Mouse (Mus musculus) fibroblast of lung, adult 2 months (primary cell): ENCODE results near the gene Syngr4.

Source experiments
- DNase-seq: peaks from one replicate; pipeline ENCODE4 v3.0.0-alpha.2; 2011; ENCODE audit warnings: low read depth

Syngr4 gene

DNA sequence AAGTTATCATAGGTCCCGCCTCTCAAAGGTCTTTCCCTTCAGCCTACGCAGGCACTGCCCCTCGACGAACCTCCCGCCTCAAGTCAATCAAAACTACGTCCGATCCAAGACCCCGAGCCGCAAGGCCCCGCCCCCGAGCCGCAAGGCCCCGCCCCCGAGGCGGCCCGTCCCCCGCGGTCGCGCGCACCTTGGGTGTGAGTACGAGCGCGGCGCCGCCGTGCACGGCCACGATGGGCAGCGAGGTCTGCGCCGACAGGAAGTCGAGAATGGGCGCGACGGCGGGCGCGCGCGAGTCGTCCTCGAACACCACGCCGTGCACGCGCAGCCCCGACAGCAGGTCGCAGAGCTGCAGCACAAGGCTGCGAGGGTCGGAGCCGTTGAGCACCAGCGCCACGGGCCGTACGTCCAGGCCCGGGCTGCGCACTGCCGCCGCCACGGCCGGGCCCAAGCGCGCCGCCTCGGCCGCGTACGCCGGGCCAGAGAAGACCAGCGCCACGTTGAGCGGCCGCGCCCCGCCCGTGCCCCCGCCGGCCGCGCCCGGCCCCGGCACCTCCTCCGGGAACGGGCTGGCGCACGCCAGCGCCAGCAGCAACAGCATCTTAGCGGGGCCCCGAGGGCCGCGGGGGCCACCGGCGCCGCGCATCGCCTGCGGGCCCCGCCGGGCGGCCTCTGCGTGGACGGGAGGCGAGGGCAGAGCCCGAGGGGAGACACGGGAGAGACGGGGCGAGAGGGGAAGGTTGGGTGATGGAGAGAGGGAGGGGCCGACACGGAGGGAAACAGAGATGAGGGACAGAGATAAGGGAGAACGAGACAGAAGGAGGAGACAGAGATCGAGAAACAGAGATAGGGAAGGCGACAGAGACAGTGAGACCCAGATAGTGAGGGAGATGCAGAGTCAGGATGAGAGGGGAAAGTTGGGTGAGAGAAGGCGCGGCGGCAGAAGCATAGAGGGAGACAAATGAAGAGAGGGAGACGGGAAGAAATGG, 30.3 kb downstream of the Syngr4 start:
- peak; percentile 62 for DNase-seq

DNA sequence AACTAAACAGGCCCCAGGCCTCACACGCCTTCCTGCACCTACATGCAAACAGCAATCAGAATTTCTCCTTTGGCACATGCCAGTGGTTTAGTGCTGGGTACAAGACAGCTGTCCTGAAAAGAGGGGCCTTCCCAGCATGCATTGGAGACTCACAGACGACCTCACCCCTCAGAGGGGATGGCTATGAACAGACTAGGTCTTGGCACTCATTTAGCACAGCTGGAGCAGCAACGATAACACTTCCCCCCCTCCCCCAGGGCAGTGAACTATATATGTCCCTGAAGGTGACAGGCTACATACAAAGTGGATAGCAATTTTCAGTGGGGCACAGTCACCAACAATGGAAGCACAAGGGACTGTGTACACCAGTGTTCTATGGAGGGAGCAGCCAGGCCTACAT, 32.1 kb downstream of the Syngr4 start:
- DNase-seq = no peak

- DNase-seq = no peak
These were observed 33.7 kb downstream of the Syngr4 start for GRCm38 (mm10) chr7:45862804-45863203.

DNA sequence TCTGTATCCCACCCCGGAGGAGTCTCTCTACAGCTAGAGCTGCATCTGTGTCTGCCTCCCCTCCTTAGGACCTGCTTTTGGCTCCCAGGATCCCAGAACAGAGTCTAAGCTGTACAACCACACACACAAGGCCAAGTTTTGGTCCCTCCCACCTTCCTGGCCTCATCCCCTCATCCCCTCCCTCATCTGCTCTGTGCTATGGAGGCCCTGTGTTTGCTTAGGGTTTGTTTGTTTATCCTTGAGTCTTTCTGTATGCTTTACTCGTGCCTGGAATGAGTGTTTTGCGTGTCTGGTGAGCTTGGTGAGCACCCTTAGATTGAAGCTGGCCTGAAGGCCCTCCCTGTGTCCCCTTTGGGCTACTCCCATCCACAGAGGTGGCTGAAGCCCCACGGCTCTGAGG, 37.5 kb downstream of the Syngr4 start:
- DNase-seq = no peak

DNA sequence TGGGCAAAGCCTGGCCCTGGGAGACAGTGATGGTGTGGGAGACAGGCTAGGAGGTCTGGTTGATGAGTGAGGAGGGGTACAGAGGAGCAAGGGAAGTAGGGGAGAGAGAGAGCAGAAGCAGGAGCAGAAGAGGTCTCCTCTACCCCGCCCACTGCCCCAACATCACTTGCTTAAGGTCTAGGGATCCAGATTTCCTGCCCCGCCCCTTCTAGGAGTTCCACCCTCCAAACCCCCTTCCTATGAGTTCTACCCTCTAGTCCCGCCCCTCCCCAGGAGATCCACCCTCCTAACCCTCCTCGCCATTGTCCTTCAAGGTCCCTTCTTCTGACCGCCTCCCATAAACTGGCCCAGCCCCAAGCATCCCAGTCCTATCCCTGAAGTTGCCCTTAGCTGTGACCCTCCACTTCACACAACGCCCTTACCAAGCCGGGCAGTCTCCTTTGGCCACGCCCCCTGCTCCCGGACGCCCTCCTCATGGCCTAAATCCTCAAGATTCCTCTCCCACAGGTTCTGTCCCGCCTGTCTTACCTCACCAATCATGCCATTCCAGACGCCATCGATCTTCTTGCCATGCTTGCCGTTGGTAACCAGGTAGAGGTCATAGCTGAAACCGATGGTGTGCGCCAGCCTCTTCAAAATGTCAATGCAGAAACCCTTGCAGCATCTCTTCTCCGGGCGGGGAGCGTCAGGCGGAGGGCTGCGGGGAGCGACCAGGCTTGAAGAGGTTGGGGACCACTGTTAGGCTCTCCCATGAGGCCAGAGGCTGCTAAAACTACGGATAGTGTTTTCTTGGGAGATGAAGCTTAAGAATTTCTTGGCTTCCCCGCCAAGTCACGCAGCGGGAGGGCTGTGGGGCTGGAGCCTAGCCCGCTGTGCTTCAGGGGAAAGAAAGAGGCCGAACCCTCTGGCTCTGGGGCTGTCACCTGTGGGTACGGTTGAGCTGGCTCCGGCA, 39.3 kb downstream of the Syngr4 start:
- no peak for DNase-seq

GRCm38 (mm10) chr7:45853089-45853488, 43.4 kb downstream of the Syngr4 start:
- no peak for DNase-seq

GRCm38 (mm10) chr7:45850661-45851060, 45.9 kb downstream of the Syngr4 start:
- DNase-seq = no peak

GRCm38 (mm10) chr7:45848447-45849027, 48.0 kb downstream of the Syngr4 start:
- no peak for DNase-seq

- DNase-seq = no peak
These were observed 53.4 kb downstream of the Syngr4 start for GRCm38 (mm10) chr7:45842950-45843744.
